Mouse (Mus musculus) left cerebral cortex, postnatal 36 days (tissue): ENCODE data around the gene Rp9. TPM values are rescaled to one million over a fixed set of nuclear protein-coding genes. Genes with fewer than 3 reads are reported as not detected.

Experiments used
- DNase-seq, 2 experiments: peaks; one replicate each; pipeline ENCODE4 v3.0.0; 2021 to 2022; ENCODE audit warnings: low spot score in 2 of 2, mixed read lengths in 1 of 2
- intact Hi-C: fragments of 180-260 bp; cut with DNase I; formaldehyde crosslinking; loops from one replicate; pipeline ENCODE4 v1.15.1; 2025
- total RNA-seq, 2 experiments: library from RNA; stranded (reverse); gene quantifications; 2 replicates each; pipeline ENCODE4 v1.2.3; 2021

The Rp9 gene
- total RNA-seq = 10 to 100 TPM; 43.4 to 43.5 TPM

GRCm38 (mm10) chr9:22469643-22470042 is at the start of gene Rp9:
Rp9 (minus strand) TSS chr9:22469743.
- intact Hi-C loops = no loop called here
- DNase-seq = no peak

- DNase-seq = peak; percentile 13 to 33
- intact Hi-C loops = no loop called here
Observed at GRCm38 (mm10) chr9:22518394-22519041, 49.0 kb upstream of the Rp9 start.

- intact Hi-C loops = no loop called here
- DNase-seq = no peak
Observed at GRCm38 (mm10) chr9:22515076-22515475, 45.5 kb upstream of the Rp9 start.

- DNase-seq = no peak
- intact Hi-C loops = no loop called here
Observed at GRCm38 (mm10) chr9:22505574-22505973, 36.0 kb upstream of the Rp9 start.

- DNase-seq = no peak
- intact Hi-C loops = no loop called here
Observed at GRCm38 (mm10) chr9:22503581-22503980, 34.0 kb upstream of the Rp9 start.

GRCm38 (mm10) chr9:22502972-22503371 is 33.4 kb upstream of the Rp9 start:
- intact Hi-C loops = no loop called here

GRCm38 (mm10) chr9:22497021-22497767 is 27.7 kb upstream of the Rp9 start:
- DNase-seq = no peak

More at GRCm38 (mm10) chr9:22502972-22503371, 33.4 kb upstream of the Rp9 start:
- DNase-seq = no peak

GRCm38 (mm10) chr9:22495133-22495532 is 25.6 kb upstream of the Rp9 start:
- intact Hi-C loops = no loop called here
- no peak for DNase-seq

More at GRCm38 (mm10) chr9:22497021-22497767, 27.7 kb upstream of the Rp9 start:
- intact Hi-C loops = no loop called here

- intact Hi-C loops = no loop called here
- no peak for DNase-seq
Observed at GRCm38 (mm10) chr9:22494203-22494807, 24.8 kb upstream of the Rp9 start.

- DNase-seq = no peak
- intact Hi-C loops = no loop called here
Observed at GRCm38 (mm10) chr9:22488963-22489362, 19.4 kb upstream of the Rp9 start.

GRCm38 (mm10) chr9:22486211-22486610 is 16.7 kb upstream of the Rp9 start:
- no peak for DNase-seq
- intact Hi-C loops = no loop called here

- intact Hi-C loops = no loop called here
- DNase-seq = no peak
Observed at GRCm38 (mm10) chr9:22484562-22485308, 15.2 kb upstream of the Rp9 start.

- intact Hi-C loops = no loop called here
- DNase-seq = peak; percentile 25 to 36
Observed at GRCm38 (mm10) chr9:22483866-22484561, 14.5 kb upstream of the Rp9 start.

GRCm38 (mm10) chr9:22478946-22479345 is 9.4 kb upstream of the Rp9 start:
- DNase-seq = no peak
- intact Hi-C loops = no loop called here

- intact Hi-C loops = no loop called here
Observed at GRCm38 (mm10) chr9:22476265-22476664, 6.7 kb upstream of the Rp9 start.

GRCm38 (mm10) chr9:22475424-22475868 is 5.9 kb upstream of the Rp9 start, which contains the start of gene Bbs9:
Bbs9 (plus strand) TSS chr9:22475715.
- intact Hi-C loops = no loop called here

More at GRCm38 (mm10) chr9:22476265-22476664, 6.7 kb upstream of the Rp9 start:
- no peak for DNase-seq

GRCm38 (mm10) chr9:22468899-22469259 is 664 bp downstream of the Rp9 start:
- intact Hi-C loops = no loop called here
- no peak for DNase-seq

More at GRCm38 (mm10) chr9:22475424-22475868, 5.9 kb upstream of the Rp9 start, which contains the start of gene Bbs9:
- peak; percentile 95 for DNase-seq

GRCm38 (mm10) chr9:22468170-22468898 is 1.2 kb downstream of the Rp9 start:
- intact Hi-C loops = no loop called here
- peak in 1 of 2 experiments; percentile 41 for DNase-seq
